8 mouse cellular contexts compared by ENCODE assay signal in genomic region chr14:124410945-124411344, GRCm38 (mm10).
DNase-seq lines count a peak whose midpoint lies in the region; ATAC-seq lines count a peak whose summit lies in the region.

No protein-coding gene starts in this region.

- no peak overlapping the region for H3K4me3 ChIP-seq in hindbrain, embryonic 11.5 days (ENCODE audit: low read depth, low read length)
- H3K4me3 ChIP-seq in hindbrain, embryonic 10.5 days, result no peak overlapping the region
- no peak overlapping the region for H3K4me3 ChIP-seq in neural tube, embryonic 11.5 days (ENCODE audit: low read depth, low read length)

- no peaks in the 10 kb centered on the region for H3K9me3 ChIP-seq in hindbrain, embryonic 11.5 days (ENCODE audit: control insufficient read depth, low read length)
- H3K9me3 ChIP-seq in hindbrain, embryonic 10.5 days, result no peaks in the 10 kb centered on the region
- no peaks in the 10 kb centered on the region for H3K9me3 ChIP-seq in neural tube, embryonic 11.5 days (ENCODE audit: control insufficient read depth, low read length)

- 11% methylated on average over 1 of the region's 1 CpGs for WGBS in hindbrain, embryonic 11.5 days
- WGBS in hindbrain, embryonic 10.5 days, result 2% methylated on average over 1 of the region's 1 CpGs
- 2% methylated on average over 1 of the region's 1 CpGs for WGBS in neural tube, embryonic 11.5 days

- no peak overlapping the region for H3K4me2 ChIP-seq in hindbrain, embryonic 11.5 days (replicated peaks; ENCODE audit: low read depth, low read length)
- no peak overlapping the region for H3K4me2 ChIP-seq in neural tube, embryonic 11.5 days (ENCODE audit: low read depth)

- peak; percentile 56 for DNase-seq in hindbrain, embryonic 11.5 days (ENCODE audit: low spot score)
- DNase-seq in hindbrain, embryonic 10.5 days (ENCODE audit: low spot score), result no peak
- no peak for DNase-seq in neural tube, embryonic 11.5 days (ENCODE audit: low spot score)
- DNase-seq in neural tube, embryonic 10.5 days (ENCODE audit: extremely low spot score, low spot score), result no peak
- peak; percentile 54 for DNase-seq in cerebellum, adult 8-10 months
- peak; percentile 35 for DNase-seq in telencephalon, adult 2 months (ENCODE audit: low read depth, low spot score)
- no peak for DNase-seq in gastrocnemius, postnatal 14 days
- DNase-seq in urinary bladder, postnatal 10 days (ENCODE audit: low spot score), result no peak

- H3K36me3 ChIP-seq in hindbrain, embryonic 11.5 days (ENCODE audit: control insufficient read depth, insufficient read depth, low read length), result no peaks in the 10 kb centered on the region
- H3K36me3 ChIP-seq in hindbrain, embryonic 10.5 days, result no peaks in the 10 kb centered on the region
- H3K36me3 ChIP-seq in neural tube, embryonic 11.5 days (ENCODE audit: control insufficient read depth, insufficient read depth, low read length), result no peaks in the 10 kb centered on the region

- intact Hi-C loops in gastrocnemius, postnatal 14 days (cut with DNase I; ENCODE audit: low total_unique reads), result no loop called here

- H3K27ac ChIP-seq in hindbrain, embryonic 11.5 days (ENCODE audit: low read depth, low read length), result no peak overlapping the region
- H3K27ac ChIP-seq in hindbrain, embryonic 10.5 days, result no peak overlapping the region
- H3K27ac ChIP-seq in neural tube, embryonic 11.5 days (ENCODE audit: low read depth, low read length), result no peak overlapping the region

- no peaks in the 10 kb centered on the region for H3K27me3 ChIP-seq in hindbrain, embryonic 11.5 days (ENCODE audit: control insufficient read depth, insufficient read depth, low read length)
- no peaks in the 10 kb centered on the region for H3K27me3 ChIP-seq in hindbrain, embryonic 10.5 days (ENCODE audit: insufficient read depth, poor library complexity, severe bottlenecking)
- H3K27me3 ChIP-seq in neural tube, embryonic 11.5 days (ENCODE audit: control insufficient read depth, insufficient read depth, low read length), result no peaks in the 10 kb centered on the region

- H3K4me1 ChIP-seq in hindbrain, embryonic 11.5 days (replicated peaks; ENCODE audit: control insufficient read depth, insufficient read depth, low read length), result no peaks in the 10 kb centered on the region
- no peaks in the 10 kb centered on the region for H3K4me1 ChIP-seq in hindbrain, embryonic 10.5 days (replicated peaks)
- H3K4me1 ChIP-seq in neural tube, embryonic 11.5 days (ENCODE audit: control insufficient read depth, insufficient read depth, low read length), result no peaks in the 10 kb centered on the region

- ATAC-seq in hindbrain, embryonic 11.5 days (ENCODE audit: low FRiP score), result no peak
- peak; percentile 38; the same call in 1 of the 2 replicates for ATAC-seq in neural tube, embryonic 11.5 days (ENCODE audit: insufficient read depth, low FRiP score, low TSS enrichment)

- H3K9ac ChIP-seq in hindbrain, embryonic 11.5 days (ENCODE audit: low read depth, low read length), result no peak overlapping the region
- H3K9ac ChIP-seq in neural tube, embryonic 11.5 days (ENCODE audit: low read length), result no peak overlapping the region

Comparison
In these comparisons a context has a peak if more than half of its experiments do, and no peak if none do; other contexts are left out.
1. DNase-seq: peak in hindbrain, embryonic 11.5 days (single experiment), cerebellum, adult 8-10 months (single experiment) and telencephalon, adult 2 months (single experiment); none in hindbrain, embryonic 10.5 days (single experiment), neural tube, embryonic 11.5 days (single experiment), neural tube, embryonic 10.5 days (single experiment), gastrocnemius, postnatal 14 days (single experiment) and urinary bladder, postnatal 10 days (single experiment).